Mouse (Mus musculus) c-Kit-positive CD71-negative TER-119-negative erythroid progenitor cells, embryonic 14.5 days (primary cell): Measurements from ENCODE around the gene Foxn3.

ENCODE experiments used
- DNase-seq: peaks from one replicate; pipeline ENCODE4 v3.0.0-alpha.2; 2013; ENCODE audit warnings: low read depth

Foxn3 gene

DNA sequence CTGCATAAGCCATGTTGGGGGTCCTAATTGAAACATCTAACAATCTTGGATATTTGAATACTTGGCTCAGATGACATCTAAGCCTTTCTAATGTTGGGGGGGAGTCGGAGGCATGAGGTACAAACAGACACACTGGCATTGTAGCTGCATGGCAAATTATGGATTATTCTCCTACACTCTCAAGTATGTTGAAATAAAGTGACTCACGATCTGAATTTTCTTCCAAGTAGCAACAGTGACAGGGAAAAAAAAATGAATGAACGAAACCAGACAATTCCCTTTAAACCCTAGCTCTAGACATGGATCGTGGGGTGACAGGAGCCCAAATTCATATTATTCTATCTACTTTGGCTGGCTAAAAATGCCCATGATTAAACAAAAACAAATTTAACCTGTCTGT, 178.3 kb downstream of the Foxn3 start:
- no peak for DNase-seq

DNA sequence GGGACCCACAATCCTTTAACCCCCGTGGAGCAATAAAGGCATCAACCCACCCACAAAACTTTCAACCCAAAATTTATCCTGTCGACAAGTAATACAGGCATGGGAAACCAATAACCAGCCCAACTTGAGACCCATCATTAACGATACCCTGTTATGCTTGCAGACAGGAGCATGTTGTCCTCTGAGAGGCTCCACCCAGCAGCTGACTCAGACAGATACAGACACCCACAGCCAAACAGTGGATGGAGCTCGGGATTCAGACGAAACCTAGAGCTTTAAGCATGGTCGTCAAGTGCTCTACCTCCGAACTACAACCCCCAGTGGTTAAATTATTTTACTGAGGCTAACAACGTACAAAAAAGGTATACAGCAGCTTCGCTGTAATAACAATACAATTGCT, 182.1 kb downstream of the Foxn3 start:
- no peak for DNase-seq

DNA sequence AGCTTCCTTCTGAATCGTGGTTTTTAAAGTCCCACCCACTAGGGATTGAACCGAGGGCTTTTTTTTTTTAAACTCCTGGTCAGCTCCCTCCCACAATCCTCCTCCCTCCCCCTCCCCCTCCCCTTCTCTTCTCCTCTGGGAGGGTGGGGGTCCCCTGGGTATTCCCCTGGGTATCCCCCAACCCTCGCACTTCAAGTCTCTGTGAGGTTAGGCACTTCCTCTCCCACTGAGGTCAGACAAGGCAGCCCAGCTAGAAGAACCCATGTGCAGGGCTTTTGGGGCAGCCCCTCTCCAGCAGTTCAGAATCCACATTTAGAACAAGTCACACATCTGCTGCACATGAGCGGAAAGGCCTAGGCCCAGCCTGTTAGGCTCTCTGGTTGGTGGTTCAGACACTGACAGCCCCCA, 182.5 kb downstream of the Foxn3 start:
- no peak for DNase-seq

DNA sequence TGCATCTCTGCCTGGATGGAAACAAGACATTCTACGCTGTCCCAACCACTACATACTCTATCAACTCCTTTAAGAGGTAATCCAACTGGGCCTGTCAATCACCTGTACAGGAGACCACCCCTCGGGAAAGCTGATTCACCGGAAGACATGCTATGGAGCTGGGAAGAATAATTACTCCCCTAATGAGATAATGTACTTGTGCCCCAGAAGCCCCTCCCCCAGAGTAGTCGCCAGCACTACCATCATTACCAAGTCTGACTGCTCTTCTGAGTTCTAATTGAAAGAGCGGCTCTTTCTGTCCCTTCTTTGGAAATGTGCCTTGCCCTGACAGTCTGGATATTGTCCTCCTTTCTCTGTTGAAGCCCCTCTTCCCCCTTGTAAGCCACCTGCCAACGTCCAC, 183.3 kb downstream of the Foxn3 start:
- no peak for DNase-seq

DNA sequence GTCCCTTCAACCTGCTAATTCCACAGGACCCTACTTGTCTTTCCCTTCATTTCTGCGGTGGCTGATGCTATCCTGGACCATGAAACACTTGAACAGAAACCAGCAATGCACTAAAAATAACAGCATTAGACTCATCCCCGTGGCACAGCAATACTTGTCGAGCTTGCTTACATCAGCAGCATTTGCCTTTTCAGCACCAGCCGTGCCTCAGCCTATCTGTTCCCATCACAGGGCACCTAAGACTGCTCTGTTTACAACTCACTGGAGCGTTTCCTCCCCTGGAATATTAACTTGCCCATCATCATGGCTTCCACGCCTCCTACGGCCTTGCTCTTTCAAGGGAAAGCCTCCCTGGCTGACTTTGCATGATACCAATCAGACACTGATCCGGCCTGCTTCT, 185.1 kb downstream of the Foxn3 start:
- no peak for DNase-seq

DNA sequence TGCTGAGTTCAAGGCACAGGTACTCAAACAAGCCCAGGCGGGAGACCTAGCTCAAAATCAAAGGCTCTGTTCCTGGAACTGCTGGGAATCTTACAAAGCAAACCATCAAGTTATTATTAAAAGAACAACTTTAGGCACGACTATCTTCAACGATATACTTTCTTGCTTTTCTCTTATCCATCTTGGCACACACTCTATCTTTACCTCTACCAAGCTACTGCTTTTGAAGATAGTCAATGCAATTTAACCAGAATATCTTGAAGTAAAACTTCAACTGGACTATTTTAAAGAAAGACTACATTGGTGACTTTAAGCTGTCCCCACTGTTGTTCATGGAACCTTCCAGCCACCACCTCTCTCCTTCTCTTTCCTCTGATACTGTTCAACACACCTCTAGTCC, 185.7 kb downstream of the Foxn3 start:
- no peak for DNase-seq

DNA sequence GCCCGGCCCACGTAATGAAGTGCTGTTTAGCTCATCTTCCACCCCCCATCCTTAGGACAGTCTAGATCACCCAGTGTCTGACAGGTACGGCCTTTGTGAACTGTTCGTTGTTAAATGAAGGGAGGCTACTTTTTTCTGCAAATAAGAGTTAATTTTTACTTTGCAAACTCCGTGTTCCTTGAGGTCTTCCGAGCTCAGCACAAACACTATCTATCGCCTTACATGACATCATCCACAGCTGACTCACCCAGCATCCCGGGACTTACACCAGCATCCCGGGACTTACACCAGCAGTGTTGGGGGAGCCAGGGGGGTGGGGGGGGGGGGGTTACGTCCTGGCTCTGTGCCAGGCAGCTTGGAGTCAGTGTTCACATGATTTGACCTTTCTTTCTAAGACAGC, 186.3 kb downstream of the Foxn3 start:
- DNase-seq, result no peak

DNA sequence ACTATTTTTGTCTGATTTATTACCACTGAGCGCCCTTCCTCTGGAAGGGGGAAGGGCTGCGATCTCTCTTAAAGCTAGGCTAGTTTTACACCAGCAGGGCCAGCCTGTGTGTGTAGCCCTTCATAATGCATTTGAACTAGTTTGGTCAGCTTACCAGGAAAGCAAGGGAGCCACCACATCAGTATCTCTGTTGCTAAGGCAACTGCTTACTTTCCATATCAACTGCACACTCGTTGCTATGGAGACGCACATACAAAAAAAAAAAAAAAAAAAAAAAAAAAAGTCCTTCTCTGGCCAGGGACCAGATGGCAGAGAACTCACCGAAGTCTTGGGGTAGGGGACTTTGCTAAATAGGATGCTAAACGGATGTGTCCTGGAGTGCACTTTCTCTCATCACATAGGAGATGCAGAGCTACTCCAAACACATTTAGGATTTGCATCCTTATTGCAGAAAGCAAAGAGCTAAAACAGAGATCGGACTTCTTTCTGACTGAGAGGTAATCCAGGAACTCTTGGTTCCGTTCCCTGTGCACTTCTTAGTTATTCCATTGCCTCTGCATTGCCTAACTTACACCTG, 187.4 kb downstream of the Foxn3 start:
- no peak for DNase-seq

DNA sequence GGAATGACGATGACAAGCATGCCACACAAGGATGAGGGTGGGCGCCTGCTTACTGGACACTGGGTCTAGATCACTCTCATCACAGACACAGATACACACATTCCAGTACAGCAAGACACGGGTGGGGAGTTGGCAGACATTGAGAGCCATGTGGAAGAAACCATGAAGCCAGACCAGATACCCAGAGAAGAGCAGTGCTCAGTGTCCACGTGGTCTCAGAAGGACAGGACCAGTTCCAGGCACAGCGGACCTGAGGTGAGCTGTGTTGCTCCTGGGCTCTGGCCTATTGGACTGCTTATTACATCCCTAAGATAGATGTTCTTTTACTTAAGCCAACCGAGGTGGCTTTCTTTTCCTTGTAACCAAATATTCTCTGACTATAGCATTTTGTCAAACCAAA, 188.0 kb downstream of the Foxn3 start:
- DNase-seq, result no peak

DNA sequence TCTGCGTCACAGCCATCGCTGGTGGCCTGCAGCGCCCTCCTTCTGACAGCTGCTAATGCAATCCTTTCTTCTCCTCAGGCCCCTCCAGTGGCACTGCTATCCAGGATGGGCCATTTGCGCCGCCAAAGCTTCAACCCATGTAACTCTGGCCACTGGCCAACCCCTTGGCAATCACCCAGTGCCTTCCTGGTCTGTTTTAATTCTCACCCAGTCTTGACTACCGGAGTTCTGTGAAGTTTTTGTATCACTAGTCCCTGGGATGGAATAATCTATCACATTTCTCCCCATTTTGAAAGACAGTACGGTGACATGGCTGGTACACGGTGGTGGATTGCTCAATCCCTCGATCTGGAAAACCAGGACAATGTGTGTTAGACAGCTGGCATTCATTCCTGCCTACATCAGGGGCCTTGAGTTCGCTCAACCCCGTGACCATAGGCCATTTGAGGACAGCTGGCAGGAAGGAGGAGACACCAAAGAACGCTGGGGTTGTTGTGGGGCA, 189.2 kb downstream of the Foxn3 start:
- no peak for DNase-seq

DNA sequence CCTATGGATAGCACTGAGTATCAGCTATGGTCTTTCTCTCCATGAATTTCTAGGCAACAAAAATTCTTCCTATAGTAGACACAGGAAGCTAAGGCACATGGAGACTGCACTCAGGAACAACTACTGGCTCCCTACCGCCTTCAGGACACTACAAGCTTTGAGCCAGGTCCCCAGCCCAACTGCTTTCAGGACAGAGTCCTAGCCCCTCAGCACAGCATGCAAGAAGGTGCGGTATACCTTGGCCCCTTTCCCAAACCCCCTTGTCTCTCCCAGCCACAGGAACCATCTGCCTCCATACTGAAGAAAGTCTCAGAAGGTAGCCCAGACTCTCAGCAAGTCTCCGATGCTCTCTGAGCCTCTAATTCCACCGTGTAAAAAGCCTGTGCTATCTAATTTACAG, 189.8 kb downstream of the Foxn3 start:
- DNase-seq, result no peak

DNA sequence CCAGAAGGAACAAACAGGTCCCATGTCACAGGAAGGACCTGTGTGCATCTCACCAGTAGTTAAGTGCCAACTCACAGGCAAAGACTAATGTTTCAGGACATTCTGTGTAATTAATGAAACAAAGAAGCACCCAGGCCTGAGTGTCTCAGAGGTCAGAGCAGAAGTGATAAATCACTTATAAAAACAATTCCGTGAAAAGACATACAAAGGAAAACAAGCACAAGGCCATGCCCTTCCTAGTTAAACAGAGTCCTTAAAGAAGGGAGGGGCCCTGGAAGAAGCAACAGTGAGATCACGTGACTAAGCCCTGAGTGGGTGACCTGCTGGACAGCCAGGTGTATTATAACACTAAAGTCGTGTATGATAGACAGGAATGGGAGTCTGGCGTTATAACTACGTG, 191.9 kb downstream of the Foxn3 start:
- no peak for DNase-seq

DNA sequence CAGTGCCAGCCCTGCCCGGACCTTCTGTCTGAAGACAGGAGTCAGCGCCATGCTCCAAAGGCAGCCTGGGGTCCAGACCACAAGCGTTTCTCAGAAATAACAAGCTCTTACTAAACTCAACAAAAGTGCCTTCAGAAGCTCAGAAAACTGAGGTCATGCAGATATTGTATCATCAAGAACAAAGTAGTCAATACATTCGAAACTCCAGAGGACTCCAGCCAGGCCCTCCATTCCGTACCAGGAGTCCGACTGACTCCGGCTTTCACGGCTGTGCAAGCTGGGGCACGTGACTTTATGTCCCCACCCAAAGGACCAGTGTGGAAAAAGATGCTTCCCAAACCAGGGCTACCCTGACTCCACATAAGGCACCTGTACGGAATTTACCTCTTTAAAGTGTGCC, 195.1 kb downstream of the Foxn3 start:
- no peak for DNase-seq

DNA sequence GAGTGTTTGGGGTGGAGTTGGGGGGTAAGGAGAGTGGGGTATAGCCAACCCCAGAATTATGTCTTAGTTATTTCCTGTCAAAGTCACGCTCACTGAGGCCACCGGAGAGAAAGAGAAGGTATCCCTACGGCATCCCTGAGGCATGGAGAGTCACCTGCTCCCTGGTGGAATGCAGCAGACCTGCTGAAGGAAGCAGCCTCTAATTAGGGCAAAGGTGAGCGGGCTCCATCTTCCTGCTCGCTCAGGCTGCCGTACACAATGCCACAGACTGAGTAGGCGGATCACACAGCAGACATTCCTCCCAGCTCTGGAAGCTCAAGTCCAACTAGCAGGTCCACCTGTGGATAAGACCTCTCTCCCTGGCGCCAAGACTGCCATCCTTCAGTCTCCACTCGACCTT, 197.4 kb downstream of the Foxn3 start:
- no peak for DNase-seq

DNA sequence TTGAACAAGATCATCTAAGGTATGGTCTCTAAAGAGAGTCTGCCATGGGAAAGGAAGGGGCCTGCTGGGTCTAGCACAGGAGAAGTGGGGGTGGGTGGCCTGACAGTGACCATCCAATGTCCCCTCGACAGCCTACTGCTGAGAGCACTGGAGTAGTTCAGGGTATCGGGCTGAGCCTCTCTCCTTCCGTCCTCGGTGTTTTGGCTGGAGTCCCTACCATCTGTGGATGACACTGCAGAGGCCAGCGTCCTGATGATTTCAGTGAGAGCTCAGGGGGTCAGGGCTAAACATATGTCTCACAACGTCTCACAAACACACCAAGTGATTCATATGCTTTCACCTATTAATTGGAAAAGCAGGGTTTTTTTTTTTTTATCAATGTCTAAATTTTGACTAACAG, 199.2 kb downstream of the Foxn3 start:
- no peak for DNase-seq

DNA sequence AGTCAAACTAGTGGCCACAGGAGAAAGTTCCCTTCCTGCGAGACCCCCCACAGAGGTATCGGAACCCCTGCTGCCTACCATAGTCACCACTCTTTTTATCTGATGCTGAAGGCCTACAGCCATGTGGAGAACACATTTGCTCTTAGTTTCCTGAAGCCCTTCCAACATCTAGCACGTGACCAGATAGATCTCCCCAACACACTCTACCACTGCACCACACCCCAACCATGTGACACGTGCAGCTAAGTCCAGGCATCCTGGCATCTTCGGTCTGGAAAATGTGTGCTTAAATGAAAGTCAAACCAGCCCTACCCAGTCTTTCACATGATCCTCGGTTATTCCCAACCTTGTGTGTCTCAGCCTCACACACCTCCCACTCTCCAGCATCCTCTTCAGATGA, 200.4 kb downstream of the Foxn3 start:
- no peak for DNase-seq

DNA sequence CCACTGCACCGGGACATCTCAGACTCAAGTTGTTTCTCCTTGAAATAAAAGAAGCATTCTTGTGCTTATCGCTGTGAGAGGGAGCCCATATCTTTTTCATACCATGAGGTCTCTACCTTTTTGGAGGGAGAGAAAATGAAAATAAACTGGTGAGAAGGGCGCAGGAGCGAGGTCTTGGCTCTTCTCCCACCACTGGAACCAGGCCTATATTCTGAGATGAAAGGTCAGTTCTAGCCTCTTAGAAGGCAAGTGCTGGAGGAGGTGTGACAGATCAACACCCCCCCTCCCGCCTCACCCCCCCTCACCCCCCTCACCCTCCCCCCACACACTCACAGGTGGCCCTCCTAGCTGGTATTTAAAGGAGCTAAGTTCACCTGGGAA, 201.6 kb downstream of the Foxn3 start:
- no peak for DNase-seq

DNA sequence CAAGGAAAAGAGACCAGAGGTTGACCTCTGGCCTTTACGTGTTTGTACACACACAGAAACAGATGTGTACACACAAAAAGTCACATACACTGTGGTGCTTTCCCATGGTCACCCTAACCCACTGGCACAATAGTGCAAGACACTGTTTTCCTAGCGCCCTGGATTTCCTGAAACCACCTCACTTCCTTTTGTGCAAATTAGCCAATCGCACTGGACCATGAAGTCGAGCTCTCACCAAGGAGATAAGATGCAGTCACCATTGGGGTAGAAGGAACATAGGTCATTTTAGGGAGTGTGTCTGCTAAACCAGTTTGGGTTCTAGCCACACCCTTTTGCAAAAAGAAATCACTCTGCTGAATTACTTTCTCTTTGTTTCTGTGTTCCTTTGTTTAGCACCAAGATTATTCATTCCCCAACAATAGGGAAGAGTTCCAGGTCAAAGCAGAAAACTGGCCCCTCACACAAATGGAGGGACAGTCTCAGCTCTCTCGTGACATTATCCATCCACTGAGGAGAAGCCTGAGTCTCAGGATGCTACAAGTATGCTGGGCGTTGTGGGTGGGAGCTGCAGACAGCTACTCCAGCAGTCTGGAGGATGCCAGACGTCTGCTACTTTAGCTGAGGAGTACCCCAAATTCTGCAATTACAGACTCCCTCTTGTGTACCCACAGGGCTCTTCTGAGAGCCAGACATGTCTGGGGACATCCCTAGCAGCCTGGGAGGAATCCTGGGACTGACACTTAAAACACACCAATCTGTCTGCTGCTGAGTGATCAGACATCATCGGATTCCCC, 202.2 kb downstream of the Foxn3 start:
- no peak for DNase-seq

DNA sequence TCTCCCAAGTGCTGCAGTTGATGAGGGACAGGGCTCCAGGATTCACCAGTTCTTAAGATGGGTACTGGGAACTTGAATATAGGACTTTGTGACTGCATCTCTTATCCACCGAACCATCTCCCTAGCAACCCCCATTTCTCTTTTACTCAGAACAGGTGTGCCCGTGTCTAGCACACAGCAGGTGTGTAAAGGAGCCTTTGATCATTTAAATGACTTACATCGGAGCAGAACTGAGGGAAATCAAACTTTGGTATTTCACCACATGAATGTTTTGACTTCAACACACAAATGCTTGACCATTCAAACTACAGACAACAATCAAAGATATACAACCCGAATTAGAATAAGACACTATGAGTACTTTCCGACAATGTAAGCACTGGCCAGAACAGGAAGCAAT, 204.7 kb downstream of the Foxn3 start:
- DNase-seq, result no peak

DNA sequence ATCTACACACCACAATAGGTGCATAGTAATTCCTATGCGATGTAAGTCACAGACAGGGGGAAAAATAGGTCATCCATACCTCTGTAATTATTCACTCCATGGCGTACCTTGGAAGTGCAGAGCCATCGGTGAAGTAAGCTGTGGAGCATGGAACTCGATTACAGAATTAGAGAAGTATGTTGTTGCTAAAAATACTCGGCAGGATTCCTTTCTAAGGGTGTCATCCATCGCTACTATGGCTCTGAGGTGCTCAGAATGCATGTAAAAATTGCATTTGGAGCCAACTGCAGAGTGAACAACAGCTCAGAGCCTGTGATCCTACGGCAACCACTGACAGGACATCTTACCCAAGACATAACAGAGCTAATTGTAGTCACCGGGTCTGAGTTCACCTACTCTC, 206.7 kb downstream of the Foxn3 start:
- no peak for DNase-seq

DNA sequence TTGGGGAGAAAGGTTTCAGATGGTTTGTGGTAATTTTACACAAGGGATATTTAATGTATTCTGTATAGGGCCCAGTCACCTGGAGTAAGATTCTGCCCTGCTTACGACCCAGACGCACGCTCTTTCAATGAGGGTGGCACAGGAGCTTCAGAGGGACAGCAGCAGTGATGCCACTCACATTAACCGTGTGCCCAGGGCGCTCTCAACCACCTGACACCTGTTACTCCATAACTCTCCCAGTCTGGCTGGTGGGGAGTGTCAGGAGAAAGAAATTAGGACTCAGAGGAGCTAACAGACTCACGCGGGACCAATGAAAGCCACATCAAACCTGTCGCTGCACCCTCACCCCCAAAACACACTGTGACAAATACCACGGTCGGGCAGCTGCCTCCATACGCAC, 209.7 kb downstream of the Foxn3 start:
- DNase-seq, result no peak

DNA sequence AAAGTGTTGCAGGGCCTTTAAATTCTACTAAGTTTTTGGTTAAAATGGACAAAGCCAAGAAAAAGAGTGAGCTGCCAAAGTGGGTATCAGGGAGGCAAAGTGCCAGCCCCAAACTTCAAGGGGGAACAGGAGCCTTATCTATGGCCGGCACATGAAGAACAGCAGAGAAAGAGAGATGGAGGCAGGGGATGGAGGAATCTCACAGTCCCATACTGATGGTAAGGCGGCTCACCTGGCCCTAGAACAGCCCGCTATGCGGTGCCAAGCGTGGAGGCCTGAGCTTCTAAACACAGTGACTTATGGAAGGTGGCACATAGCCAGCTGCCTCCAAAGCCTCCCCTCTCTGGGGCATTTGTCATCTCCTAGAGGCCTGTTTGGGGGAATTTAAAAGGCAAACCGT, 210.8 kb downstream of the Foxn3 start:
- no peak for DNase-seq

DNA sequence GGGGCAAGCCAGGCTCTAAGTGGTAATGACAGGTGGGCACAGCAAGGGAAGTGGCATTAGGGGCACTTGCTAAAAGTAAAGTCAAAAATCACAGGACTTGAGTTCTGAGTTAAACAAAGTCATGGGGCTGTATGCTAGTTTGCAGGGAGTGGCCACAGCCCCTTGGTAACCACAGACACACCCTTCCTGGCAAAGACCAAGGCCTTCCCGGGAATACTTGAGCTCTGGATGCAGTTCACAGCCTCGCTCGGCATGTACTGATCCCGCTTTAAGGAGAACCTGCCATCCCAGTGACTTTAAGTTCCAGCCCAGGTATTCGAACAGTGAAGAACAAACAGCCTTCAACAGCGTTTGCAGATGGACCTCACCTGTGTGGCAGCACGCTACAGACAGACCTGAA, 211.2 kb downstream of the Foxn3 start:
- DNase-seq, result no peak

DNA sequence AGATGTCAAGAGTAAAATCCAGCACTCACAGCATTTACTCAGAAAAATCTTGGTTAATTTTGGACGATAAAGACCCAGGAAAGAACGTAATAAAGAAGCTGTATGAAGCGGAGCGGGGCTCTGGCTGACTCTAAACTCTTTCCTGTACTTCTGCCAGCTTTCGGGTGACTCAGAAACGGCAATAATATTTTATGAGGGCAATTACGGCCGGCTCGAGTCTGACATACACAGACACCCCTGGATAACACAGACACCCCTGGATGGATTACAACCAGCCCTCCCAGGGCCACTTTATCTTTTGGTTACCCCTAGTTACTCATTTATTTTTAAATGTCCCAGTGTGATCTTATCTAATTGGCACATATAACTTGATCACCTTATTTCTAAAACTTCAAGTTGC, 211.7 kb downstream of the Foxn3 start:
- DNase-seq, result no peak
